Mouse (Mus musculus) CH12.LX (cell line): ENCODE measurements around the gene Steap1. TPM values are rescaled to one million over a fixed set of nuclear protein-coding genes. Genes with fewer than 3 reads are reported as not detected.

ENCODE experiments used
- DNase-seq: peaks from one replicate; pipeline ENCODE4 v3.0.0-alpha.2; 2013; ENCODE audit errors: extremely low read depth
- H3K27ac ChIP-seq: 2 replicates; pipeline ENCODE4 v1.5.1; 2012; ENCODE audit warnings: low read depth, mild to moderate bottlenecking, control low read depth, moderate library complexity; ENCODE audit not compliant: insufficient read depth
- H3K27me3 ChIP-seq: replicated peaks from 2 replicates; pipeline ENCODE3; 2012; ENCODE audit warnings: inconsistent platforms
- H3K36me3 ChIP-seq, 2 experiments: replicated peaks in 1 of 2; 2 replicates each; pipeline versions ENCODE3 to v1.6.1; 2012; ENCODE audit warnings: inconsistent platforms in 1 of 2, low read length in 1 of 2, mild to moderate bottlenecking in 1 of 2, mixed read lengths in 1 of 2, moderate library complexity in 1 of 2; ENCODE audit not compliant: control insufficient read depth in 1 of 2, insufficient read depth in 1 of 2
- H3K4me1 ChIP-seq, 2 experiments: 2 replicates each; pipeline ENCODE4 v1.6.1; 2012; ENCODE audit warnings: inconsistent platforms in 1 of 2, moderate library complexity in 1 of 2; ENCODE audit not compliant: insufficient read depth in 2 of 2, control insufficient read depth in 1 of 2
- H3K4me2 ChIP-seq: 2 replicates; pipeline ENCODE4 v1.6.1; 2012; ENCODE audit warnings: low read depth, mild to moderate bottlenecking, control low read depth; ENCODE audit not compliant: poor library complexity, insufficient read depth, severe bottlenecking
- H3K4me3 ChIP-seq, 3 experiments: fragments of 150-350 bp in 1 of 3; sonication (generic) in 1 of 3; replicated peaks in 1 of 3; 2 replicates each; pipeline versions ENCODE3 to v1.5.1; 2011 to 2012; ENCODE audit warnings: low read depth in 2 of 3, low read length in 2 of 3, mild to moderate bottlenecking in 2 of 3, moderate library complexity in 2 of 3, control low read depth in 1 of 3, improper control_type of control experiment in 1 of 3, inconsistent platforms in 1 of 3, mixed read lengths in 1 of 3; ENCODE audit not compliant: poor library complexity in 1 of 3
- H3K79me2 ChIP-seq: replicated peaks from 2 replicates; pipeline ENCODE4 v1.6.1; 2012; ENCODE audit warnings: mild to moderate bottlenecking, moderate library complexity; ENCODE audit not compliant: control insufficient read depth, poor library complexity, insufficient read depth, severe bottlenecking; ENCODE audit errors: extremely low read depth
- H3K9ac ChIP-seq: 2 replicates; pipeline ENCODE4 v1.6.1; 2012; ENCODE audit warnings: low read depth, mild to moderate bottlenecking, control low read depth, moderate library complexity; ENCODE audit not compliant: insufficient read depth
- H3K9me3 ChIP-seq: replicated peaks from 2 replicates; pipeline ENCODE3; 2012; ENCODE audit warnings: low read length, inconsistent platforms, mixed read lengths
- CTCF ChIP-seq, 2 experiments: IDR thresholded peaks in 1 of 2; conservative IDR thresholded peaks in 1 of 2; 2 replicates each; pipeline ENCODE4 v1.5.1; 2011 to 2012; ENCODE audit warnings: low read depth in 2 of 2, low read length in 2 of 2, improper control_type of control experiment in 1 of 2, inconsistent platforms in 1 of 2, mild to moderate bottlenecking in 1 of 2, moderate library complexity in 1 of 2
- E2F4 ChIP-seq: IDR thresholded peaks from 2 replicates; pipeline ENCODE4 v1.6.1; 2011; ENCODE audit warnings: low read depth, low read length, improper control_type of control experiment; ENCODE audit not compliant: insufficient replicate concordance
- EP300 ChIP-seq: IDR thresholded peaks from 2 replicates; pipeline ENCODE4 v1.6.1; 2011; ENCODE audit warnings: low read length, improper control_type of control experiment
- IRF4 ChIP-seq: IDR thresholded peaks from 2 replicates; pipeline ENCODE4 v1.6.1; 2014; ENCODE audit warnings: low read depth, mild to moderate bottlenecking, inconsistent platforms, low read length, improper control_type of control experiment
- KAT2A ChIP-seq: IDR thresholded peaks from 2 replicates; pipeline ENCODE4 v1.6.1; 2012; ENCODE audit warnings: low read length, improper control_type of control experiment, inconsistent platforms; ENCODE audit not compliant: insufficient replicate concordance
- MAFK ChIP-seq: IDR thresholded peaks from 2 replicates; pipeline ENCODE4 v1.6.1; 2011; ENCODE audit warnings: low read length, improper control_type of control experiment; ENCODE audit not compliant: insufficient replicate concordance
- MAZ ChIP-seq: IDR thresholded peaks from 2 replicates; pipeline ENCODE4 v1.6.1; 2012; ENCODE audit warnings: low read depth, mild to moderate bottlenecking, inconsistent platforms, low read length, improper control_type of control experiment, moderate library complexity
- MEF2A ChIP-seq: IDR thresholded peaks from 2 replicates; pipeline ENCODE4 v1.6.1; 2014; ENCODE audit warnings: low read depth, mild to moderate bottlenecking, inconsistent platforms, low read length, improper control_type of control experiment, borderline replicate concordance
- NELFE ChIP-seq: IDR thresholded peaks from 2 replicates; pipeline ENCODE4 v1.6.1; 2011; ENCODE audit warnings: low read depth, low read length, improper control_type of control experiment
- NRF1 ChIP-seq: IDR thresholded peaks from 2 replicates; pipeline ENCODE4 v1.6.1; 2014; ENCODE audit warnings: low read depth, mild to moderate bottlenecking, inconsistent platforms, low read length, improper control_type of control experiment, moderate library complexity
- PAX5 ChIP-seq: IDR thresholded peaks from 2 replicates; pipeline ENCODE4 v1.6.1; 2012; ENCODE audit warnings: low read length, inconsistent platforms, mixed read lengths
- POLR2AphosphoS2 ChIP-seq: IDR thresholded peaks from 2 replicates; pipeline ENCODE4 v1.6.1; 2011; ENCODE audit warnings: low read depth, low read length, improper control_type of control experiment
- SMC3 ChIP-seq: IDR thresholded peaks from 2 replicates; pipeline ENCODE4 v1.6.1; 2011; ENCODE audit warnings: low read depth, low read length, improper control_type of control experiment
- TBP ChIP-seq: conservative IDR thresholded peaks from 2 replicates; pipeline ENCODE4 v1.6.1; 2011; ENCODE audit warnings: low read depth, low read length, improper control_type of control experiment
- TCF12 ChIP-seq: IDR thresholded peaks from 2 replicates; pipeline ENCODE4 v1.6.1; 2014; ENCODE audit warnings: low read depth, mild to moderate bottlenecking, inconsistent platforms, low read length, improper control_type of control experiment
- UBTF ChIP-seq: IDR thresholded peaks from 2 replicates; pipeline ENCODE4 v1.6.1; 2012; ENCODE audit warnings: low read depth, mild to moderate bottlenecking, inconsistent platforms, low read length, improper control_type of control experiment, moderate library complexity
- USF1 ChIP-seq: IDR thresholded peaks from 2 replicates; pipeline ENCODE4 v1.6.1; 2014; ENCODE audit warnings: low read depth, mild to moderate bottlenecking, inconsistent platforms, low read length, improper control_type of control experiment
- ZKSCAN1 ChIP-seq: IDR thresholded peaks from 2 replicates; pipeline ENCODE4 v1.6.1; 2012; ENCODE audit warnings: low read depth, inconsistent platforms, low read length, improper control_type of control experiment, borderline replicate concordance
- ZMIZ1 ChIP-seq: IDR thresholded peaks from 2 replicates; pipeline ENCODE4 v1.6.1; 2012; ENCODE audit warnings: low read depth, mild to moderate bottlenecking, inconsistent platforms, low read length, improper control_type of control experiment
- dilution Hi-C: fragments of 300-500 bp; cut with MboI; formaldehyde crosslinking; loops from 2 replicates; pipeline ENCODE4 v1.14.3; 2020; ENCODE audit warnings: low sequenced_read_pairs; ENCODE audit not compliant: extremely low pct_unique_long_range_greater_than_20kb, extremely low pct_ligation_motif_present
- in situ Hi-C: fragments of 300-500 bp; cut with MboI; formaldehyde crosslinking; loops from 3 replicates; pipeline ENCODE4 v1.14.3; 2019; ENCODE audit warnings: low sequenced_read_pairs, low pct_ligation_motif_present, low pct_unique_long_range_greater_than_20kb, mixed read lengths
- polyA plus RNA-seq: library from polyadenylated mRNA; unstranded; fragments of >175 nt; gene quantifications from 2 replicates; pipeline ENCODE4 v1.2.1, GENCODE M21; 2012; ENCODE audit warnings: low read depth; ENCODE audit not compliant: insufficient read length
- total RNA-seq, 2 experiments: library from RNA; depleted of rRNA; stranded (reverse); fragments of 300-350 nt in 1 of 2; fragments of >200 nt in 1 of 2; gene quantifications; 2 replicates each; pipeline ENCODE4 v1.2.3; 2012 to 2014

The Steap1 gene
- total and polyA plus RNA-seq, 3 experiments: not detected

DNA sequence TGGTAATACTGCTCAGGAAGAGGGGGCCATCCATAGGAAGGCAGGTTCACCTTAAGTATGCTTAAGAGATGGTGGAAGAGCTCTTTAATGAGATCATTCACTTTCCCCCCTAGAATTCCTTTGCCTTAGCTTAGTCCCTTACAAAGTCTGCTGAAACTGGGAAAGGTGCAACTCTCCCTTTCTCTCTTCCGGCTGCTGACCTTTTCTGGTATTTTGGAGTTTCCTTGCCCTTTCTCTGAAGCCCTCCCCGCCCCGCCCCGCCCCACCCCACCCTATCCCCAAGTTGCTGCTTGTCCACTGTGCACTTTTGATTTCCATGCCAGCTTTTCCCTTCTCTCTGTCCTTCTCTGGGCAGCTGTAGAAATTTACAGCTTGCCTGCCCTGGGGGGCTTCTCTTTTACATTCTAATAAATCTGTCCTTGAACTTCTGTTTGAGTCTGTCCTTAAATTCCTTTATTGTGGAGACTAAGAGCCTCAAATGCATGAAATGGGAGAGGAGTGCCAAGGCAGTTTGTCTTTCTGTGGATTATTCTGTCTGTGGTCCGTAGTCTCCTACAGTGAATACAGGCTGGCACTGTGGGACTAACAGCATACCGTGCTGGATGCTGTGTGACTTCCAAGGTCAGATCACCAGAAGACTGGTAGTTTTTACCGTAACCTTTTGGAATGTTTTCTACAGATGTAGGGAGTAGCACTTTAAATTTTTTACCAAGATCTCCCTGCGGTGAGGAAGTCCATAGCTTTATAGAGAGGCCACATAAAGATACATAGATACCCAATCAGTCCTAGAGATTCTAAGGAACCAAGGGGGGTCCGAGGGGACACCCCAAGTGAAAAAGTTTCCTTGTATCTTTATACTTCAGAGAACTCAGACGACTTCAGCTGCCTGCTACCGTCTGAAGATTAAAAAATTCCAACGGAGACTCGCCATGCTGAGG lies 41.5 kb downstream of the Steap1 start:
- peak overlapping the region; percentile 56; the same call in 1 of the 2 replicates for H3K9ac ChIP-seq
- H3K79me2 ChIP-seq: no peaks in the 10 kb centered on the region
- DNase-seq: no peak
- TF ChIP-seq ZMIZ1 (no peak), SMC3 (no peak), CTCF (conservative IDR thresholded peaks at IDR 0.05 in 1 of 2, IDR thresholded peaks at IDR 0.05 in 1 of 2; ENCODE audit: low read depth in 2 of 2, low read length in 2 of 2) (no peak), MAZ (no peak)
- H3K9me3 ChIP-seq: no peaks in the 10 kb centered on the region
- dilution Hi-C loops (no loop called here), in situ Hi-C loops (no loop called here)
- H3K4me2 ChIP-seq: peak overlapping the region; percentile 99; the same call in 1 of the 2 replicates
- H3K36me3 ChIP-seq: no peaks in the 10 kb centered on the region
- no peaks in the 10 kb centered on the region for H3K4me1 ChIP-seq
- no peak overlapping the region for H3K4me3 ChIP-seq
- H3K27ac ChIP-seq: no peak overlapping the region
- no peaks in the 10 kb centered on the region for H3K27me3 ChIP-seq

DNA sequence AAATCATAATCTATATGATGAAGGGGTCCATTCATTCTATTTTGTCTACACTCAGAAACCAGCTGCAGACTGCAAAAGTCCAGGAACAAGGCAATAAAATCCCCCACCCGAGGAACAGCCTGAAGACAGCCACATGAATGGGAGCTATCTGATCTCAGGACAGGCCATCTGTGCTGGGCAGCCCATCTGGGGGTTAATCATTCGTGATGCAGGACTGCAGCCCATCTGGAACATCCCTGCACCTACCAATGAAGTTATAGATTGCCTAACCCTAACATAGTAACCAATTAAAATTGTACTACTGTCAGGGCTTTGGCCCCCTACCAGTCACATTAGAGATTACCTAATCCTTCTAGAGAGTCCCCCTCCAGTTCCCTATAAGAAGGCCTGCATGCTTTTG lies 44.1 kb downstream of the Steap1 start:
- TF ChIP-seq MAFK (no peak), MAZ (no peak), SMC3 (no peak), ZKSCAN1 (no peak)
- Histone ChIP-seq H3K4me1 (no peaks in the 10 kb centered on the region), H3K9ac (no peak overlapping the region), H3K4me3 (no peak overlapping the region), H3K9me3 (no peaks in the 10 kb centered on the region), H3K36me3 (no peaks in the 10 kb centered on the region), H3K4me2 (no peak overlapping the region), H3K27me3 (no peaks in the 10 kb centered on the region), H3K79me2 (no peaks in the 10 kb centered on the region), H3K27ac (no peak overlapping the region)
- dilution Hi-C loops: no loop called here
- in situ Hi-C loops: no loop called here
- no peak for DNase-seq

DNA sequence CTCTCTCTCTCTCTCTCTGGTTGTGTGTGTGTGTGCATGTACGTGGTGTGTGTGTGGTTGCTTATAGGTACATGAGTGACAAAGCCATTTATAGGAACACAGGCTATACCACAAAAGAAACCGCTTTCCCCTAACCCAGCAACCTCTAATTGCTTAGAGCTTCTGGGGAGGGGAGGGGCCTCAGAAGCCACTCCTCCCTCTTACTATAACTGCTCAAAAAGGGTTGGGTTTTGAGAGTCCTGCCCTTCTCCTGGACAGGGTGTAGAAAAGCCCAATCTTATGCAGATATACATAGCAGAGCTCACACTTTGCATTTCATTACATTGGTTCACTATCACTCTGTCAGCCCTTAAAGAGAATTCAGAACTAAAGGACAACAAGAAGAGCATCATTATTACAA lies 48.7 kb downstream of the Steap1 start:
- no peak overlapping the region for H3K9ac ChIP-seq
- H3K4me3 ChIP-seq: no peak overlapping the region
- no peak overlapping the region for H3K27ac ChIP-seq
- H3K9me3 ChIP-seq: no peaks in the 10 kb centered on the region
- H3K4me1 ChIP-seq: no peaks in the 10 kb centered on the region
- DNase-seq: no peak
- no peak for TF ChIP-seq ZMIZ1
- no peak for TF ChIP-seq KAT2A
- TF ChIP-seq SMC3: no peak
- TF ChIP-seq CTCF (conservative IDR thresholded peaks at IDR 0.05 in 1 of 2, IDR thresholded peaks at IDR 0.05 in 1 of 2; ENCODE audit: low read depth in 2 of 2, low read length in 2 of 2): no peak
- no peak for TF ChIP-seq PAX5
- no peak for TF ChIP-seq USF1
- no peak for TF ChIP-seq EP300
- no peak for TF ChIP-seq MEF2A
- TF ChIP-seq POLR2AphosphoS2: no peak
- TF ChIP-seq NRF1: no peak
- no peak for TF ChIP-seq TCF12
- no peak for TF ChIP-seq IRF4
- no peak for TF ChIP-seq MAFK
- no peak for TF ChIP-seq UBTF
- no peak for TF ChIP-seq TBP
- no peak for TF ChIP-seq NELFE
- TF ChIP-seq E2F4: no peak
- in situ Hi-C loops (no loop called here), dilution Hi-C loops (no loop called here)
- H3K27me3 ChIP-seq: no peaks in the 10 kb centered on the region
- no peaks in the 10 kb centered on the region for H3K79me2 ChIP-seq
- no peaks in the 10 kb centered on the region for H3K36me3 ChIP-seq
- no peak overlapping the region for H3K4me2 ChIP-seq
